Mouse (Mus musculus) left cerebral cortex, postnatal 25 days (tissue): Measurements from ENCODE around the gene Ano2. TPM values are rescaled to one million over a fixed set of nuclear protein-coding genes. Genes with fewer than 3 reads are reported as not detected.
A peak's percentile ranks its signal among the peaks of the same experiment; 100 is the strongest.

Experiments used
- DNase-seq, 2 experiments: peaks; one replicate each; pipeline ENCODE4 v3.0.0; 2022; ENCODE audit warnings: low spot score in 2 of 2, mixed read lengths in 1 of 2
- intact Hi-C: fragments of 180-260 bp; cut with DNase I; formaldehyde crosslinking; loops from one replicate; pipeline ENCODE4 v1.15.1; 2025
- total RNA-seq, 2 experiments: library from RNA; stranded (reverse); gene quantifications; 2 replicates each; pipeline ENCODE4 v1.2.3; 2021

Ano2 gene
- total RNA-seq: 1 to 10 TPM; 3.5 to 3.7 TPM

DNA sequence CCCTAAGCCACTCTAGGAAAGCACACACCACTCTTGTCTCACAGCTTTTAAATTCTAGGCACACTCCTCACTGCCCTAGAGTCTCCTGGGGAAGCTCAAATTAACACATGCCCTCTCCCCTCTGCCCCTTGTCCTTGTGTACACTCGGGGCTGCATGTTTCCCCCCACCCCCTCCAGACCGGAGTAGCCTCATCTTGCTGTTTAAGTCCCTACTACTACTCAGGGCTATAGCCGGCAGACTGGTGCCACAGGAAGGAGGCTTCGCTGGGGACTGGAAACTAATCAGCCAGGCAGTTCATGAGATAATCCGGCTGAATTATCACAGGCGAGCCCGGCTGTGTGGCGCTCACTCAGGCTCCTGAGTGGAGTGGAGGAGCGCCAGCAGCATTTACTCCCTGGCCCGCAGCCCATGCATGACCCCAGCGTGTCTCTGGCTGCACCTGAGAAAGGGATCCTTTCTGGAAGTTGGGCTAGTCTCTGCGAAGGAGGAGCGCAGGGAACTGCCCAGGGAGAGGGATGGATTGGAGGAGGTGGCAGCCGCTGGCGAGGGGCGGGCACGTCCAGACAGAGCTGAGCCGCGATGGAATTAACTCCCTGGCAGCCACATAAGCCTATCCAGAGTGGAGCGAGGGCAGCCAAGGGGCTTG is at the start of gene Ano2:
Ano2 (plus strand) TSS at position 363 of the 647 bp plus-strand sequence.
- peak in 1 of 2 experiments; percentile 6 for DNase-seq

GRCm38 (mm10) chr6:125640486-125640885 is 49.7 kb upstream of the Ano2 start:
- intact Hi-C loops: no loop called here
- DNase-seq: no peak

More for the DNA sequence above, at the start of gene Ano2:
- intact Hi-C loops: no loop called here

DNA sequence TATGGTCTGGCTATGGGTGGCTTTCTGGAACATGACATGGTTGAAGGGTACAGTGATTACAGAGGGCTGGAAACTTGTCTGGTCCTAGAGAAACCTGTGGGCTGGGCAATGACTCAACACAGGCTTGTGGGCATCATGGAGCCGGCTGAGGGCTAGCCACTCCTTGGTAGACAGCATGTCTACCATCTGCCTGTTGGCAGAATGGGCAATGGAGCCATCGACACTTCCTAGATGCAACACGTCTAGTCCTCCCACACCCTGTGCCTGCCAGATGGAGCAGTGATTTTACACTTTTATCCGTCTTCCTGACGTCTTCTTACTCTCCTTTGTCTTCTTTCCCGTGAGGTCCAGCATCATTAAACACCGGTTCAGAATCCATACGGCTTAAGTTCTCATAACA is 49.1 kb upstream of the Ano2 start:
- intact Hi-C loops: no loop called here
- peak; percentile 14 to 83 for DNase-seq

GRCm38 (mm10) chr6:125648964-125649363 is 41.3 kb upstream of the Ano2 start:
- DNase-seq: no peak
- intact Hi-C loops: no loop called here

GRCm38 (mm10) chr6:125651335-125651734 is 38.9 kb upstream of the Ano2 start:
- DNase-seq: no peak
- intact Hi-C loops: no loop called here

DNA sequence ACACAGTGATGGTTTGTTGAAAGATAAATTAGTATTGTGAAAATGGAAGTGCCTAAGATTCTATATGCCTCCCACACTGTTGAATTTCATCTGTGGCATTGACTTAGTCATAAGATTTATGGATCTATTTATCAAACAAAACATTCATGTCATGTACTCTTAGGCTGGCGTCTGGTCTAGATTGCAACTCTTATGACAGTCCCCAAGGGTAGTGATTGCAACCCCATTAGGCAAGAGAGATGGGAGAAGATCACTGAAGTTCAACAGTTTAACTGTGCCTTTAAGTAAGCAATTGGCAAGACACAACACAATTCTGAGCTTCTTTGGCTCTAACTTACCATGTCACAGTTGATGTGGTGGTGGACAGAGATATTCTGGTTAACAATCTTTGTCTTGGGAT is 36.8 kb upstream of the Ano2 start:
- intact Hi-C loops: no loop called here
- DNase-seq: no peak

GRCm38 (mm10) chr6:125656921-125657320 is 33.3 kb upstream of the Ano2 start:
- no peak for DNase-seq
- intact Hi-C loops: no loop called here

- intact Hi-C loops: no loop called here
- no peak for DNase-seq
Measured at GRCm38 (mm10) chr6:125657966-125658365, 32.3 kb upstream of the Ano2 start.

- peak; percentile 49 to 54 for DNase-seq
- intact Hi-C loops: loop anchor here (2.0 kb wide), 1 partner anchor 38 kb away; no protein-coding TSS in a partner anchor
Measured at GRCm38 (mm10) chr6:125661106-125661877, 28.9 kb upstream of the Ano2 start.

- intact Hi-C loops: no loop called here
- DNase-seq: no peak
Measured at GRCm38 (mm10) chr6:125663906-125664305, 26.3 kb upstream of the Ano2 start.

DNA sequence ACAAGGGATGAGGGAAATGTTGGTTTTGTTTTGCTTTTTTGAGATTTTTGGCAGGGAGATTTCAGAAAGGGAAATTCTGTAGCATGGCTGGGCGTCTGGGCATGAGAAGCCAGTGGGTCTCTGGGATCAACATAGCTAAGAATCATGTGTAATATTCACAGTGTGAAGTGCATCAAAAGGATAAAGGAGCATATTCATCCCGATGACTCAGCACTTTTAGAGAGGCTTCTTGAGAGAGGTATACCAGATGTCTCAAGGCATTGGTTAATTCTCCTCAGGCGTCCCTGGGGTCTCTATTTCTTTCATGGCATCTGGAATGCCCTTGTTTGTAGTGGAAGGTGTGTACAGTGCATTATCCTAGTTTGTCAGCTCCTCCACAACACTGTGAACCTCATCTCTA is 18.4 kb upstream of the Ano2 start:
- no peak for DNase-seq
- intact Hi-C loops: no loop called here

GRCm38 (mm10) chr6:125678492-125678891 is 11.7 kb upstream of the Ano2 start:
- DNase-seq: no peak
- intact Hi-C loops: no loop called here

- intact Hi-C loops: no loop called here
Measured at GRCm38 (mm10) chr6:125680613-125681012, 9.6 kb upstream of the Ano2 start.

DNA sequence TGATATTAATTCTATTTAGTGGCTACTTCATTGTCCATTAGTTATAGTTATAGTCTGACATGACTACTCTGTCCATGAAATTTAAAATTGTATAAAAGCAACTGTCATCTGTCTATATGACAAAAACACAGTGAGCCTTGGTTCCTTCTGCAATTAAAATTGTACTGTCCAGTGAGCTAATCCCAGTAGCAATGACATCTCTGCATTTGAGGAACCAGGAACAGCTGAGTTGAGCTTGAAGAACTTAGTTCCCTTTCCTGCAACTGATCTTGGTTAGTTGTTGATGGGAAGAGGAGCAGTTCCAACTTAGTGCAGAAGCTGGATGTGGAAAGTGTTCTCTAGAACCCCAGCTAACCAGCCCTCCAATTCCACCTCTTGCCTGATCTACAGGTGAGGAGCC is 4.8 kb upstream of the Ano2 start:
- intact Hi-C loops: no loop called here
- DNase-seq: no peak

More at GRCm38 (mm10) chr6:125680613-125681012, 9.6 kb upstream of the Ano2 start:
- no peak for DNase-seq

- no peak for DNase-seq
- intact Hi-C loops: no loop called here
Measured at GRCm38 (mm10) chr6:125687986-125688385, 2.2 kb upstream of the Ano2 start.

DNA sequence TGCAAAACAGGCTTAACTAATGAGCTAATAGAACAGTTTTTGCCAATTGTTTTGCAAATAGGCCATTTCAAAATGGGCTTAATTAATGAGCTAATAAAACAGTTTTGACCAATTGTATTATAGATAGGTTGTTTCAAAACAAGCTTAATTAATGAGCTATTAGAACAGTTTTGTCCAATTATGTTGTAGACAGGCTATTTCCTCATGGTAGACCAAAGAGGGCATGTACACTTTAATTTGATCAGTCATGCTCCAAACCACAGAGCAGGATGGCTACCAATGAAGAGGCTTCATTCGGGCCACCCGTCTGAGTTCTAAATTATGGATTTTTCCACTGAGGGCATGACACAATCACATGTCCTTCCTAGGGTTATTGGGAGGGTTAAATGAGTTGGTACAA is 10.9 kb downstream of the Ano2 start:
- no peak for DNase-seq
- intact Hi-C loops: no loop called here

DNA sequence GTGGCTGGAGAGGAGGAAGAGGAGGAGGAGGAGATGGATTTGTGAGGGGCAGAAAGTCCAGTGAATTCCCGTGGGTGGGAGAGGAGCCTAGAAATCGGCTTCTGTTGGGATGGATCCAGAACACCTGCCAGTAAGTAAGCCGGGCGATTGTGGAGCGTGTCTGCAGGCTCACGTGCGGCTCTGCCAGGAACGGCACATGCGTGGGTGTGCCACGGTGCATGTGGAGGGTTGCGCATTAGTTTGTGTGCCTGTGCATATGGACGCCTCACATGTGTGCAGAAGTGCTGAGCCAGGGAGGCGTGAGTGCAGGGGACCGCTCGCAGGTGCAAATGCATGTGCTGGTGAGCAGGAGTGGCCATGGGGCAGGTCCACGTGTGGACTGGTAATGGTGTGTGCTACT is 21.0 kb downstream of the Ano2 start:
- intact Hi-C loops: no loop called here

GRCm38 (mm10) chr6:125726408-125726807 is 36.2 kb downstream of the Ano2 start:
- no peak for DNase-seq
- intact Hi-C loops: no loop called here

More for the DNA sequence above, 21.0 kb downstream of the Ano2 start:
- peak; percentile 58 to 67 for DNase-seq

DNA sequence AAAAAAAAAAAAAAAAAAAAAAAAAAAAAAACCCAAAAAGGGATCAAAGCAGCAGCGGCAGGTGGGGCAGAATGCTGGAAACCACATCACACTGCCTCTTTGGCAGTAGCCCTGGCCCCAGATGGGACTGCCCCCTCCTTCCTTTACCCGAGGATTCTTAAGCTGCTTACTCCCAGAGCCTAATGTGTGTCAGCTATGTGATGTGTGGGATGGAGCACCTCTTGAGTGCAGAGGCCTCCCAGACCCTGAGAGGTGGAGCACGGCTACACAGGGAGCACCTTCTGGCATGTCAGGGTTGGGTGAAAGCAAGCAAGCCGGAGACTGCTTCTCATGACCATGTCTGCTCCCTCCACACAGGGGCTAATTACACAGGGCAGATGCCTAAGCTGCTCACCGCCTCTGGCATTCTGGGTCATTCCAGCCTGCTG is 37.3 kb downstream of the Ano2 start:
- DNase-seq: no peak
- intact Hi-C loops: no loop called here

DNA sequence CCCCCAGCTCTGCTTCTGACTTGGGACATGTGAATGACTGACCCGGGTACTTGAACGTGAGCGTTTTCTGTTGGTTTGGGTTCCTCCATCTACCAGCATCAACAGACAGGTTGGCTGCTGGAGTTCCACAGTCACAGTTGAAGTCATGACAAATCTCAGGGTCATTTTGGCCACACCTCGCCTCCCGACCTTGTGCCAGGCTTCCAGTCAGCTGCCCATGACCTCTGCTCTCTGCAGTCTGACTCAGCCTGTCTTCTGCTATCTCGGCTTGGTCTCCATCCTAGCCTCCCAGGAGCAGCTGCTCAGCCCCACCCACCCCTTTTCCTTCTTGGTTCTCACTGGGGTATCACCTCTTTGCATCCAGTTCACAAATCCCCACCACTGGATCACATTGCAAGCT is 39.3 kb downstream of the Ano2 start:
- intact Hi-C loops: no loop called here
- DNase-seq: no peak

GRCm38 (mm10) chr6:125729986-125730535 is 39.8 kb downstream of the Ano2 start:
- intact Hi-C loops: no loop called here
- DNase-seq: peak in 1 of 2 experiments; percentile 11
